Mouse (Mus musculus): ENCODE results near the gene Bahd1. TPM values are rescaled to one million over a fixed set of nuclear protein-coding genes. Genes with fewer than 3 reads are reported as not detected.

The Bahd1 gene
- polyA plus RNA-seq, 1 experiment from 2014 or later = 0.84 TPM

DNA sequence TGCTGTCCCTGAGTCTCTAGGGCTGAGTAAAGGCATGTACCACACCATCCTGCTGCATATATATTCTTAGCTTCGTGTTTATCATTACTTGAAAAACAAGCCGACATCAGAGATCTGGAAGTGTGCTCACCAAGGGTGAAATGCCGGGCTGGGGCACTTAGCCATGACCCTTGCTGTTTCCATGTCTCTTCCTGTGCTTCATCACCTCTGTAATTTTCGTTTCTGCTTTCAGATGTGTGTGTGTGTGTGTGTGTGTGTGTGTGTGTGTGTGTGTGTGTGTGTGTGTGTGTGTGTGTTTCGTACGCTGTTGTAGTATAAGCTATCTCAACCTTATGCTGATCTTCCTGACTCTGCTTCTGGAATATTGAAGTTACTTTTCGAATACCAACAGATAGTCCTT lies 41.2 kb downstream of the Bahd1 start:
- H3K4me3 ChIP-seq (ENCODE audit: low read depth, low read length) = no peak overlapping the region
- ATAC-seq (ENCODE audit: insufficient number of reproducible peaks, low FRiP score, low TSS enrichment, low read depth) (no peak), DNase-seq (ENCODE audit: low spot score) (no peak)
- no peaks in the 10 kb centered on the region for H3K36me3 ChIP-seq (ENCODE audit: control insufficient read depth, insufficient read depth, low read length)
- no peak overlapping the region for H3K4me2 ChIP-seq (ENCODE audit: low read depth, severe bottlenecking)
- WGBS = 83% methylated on average over 7 of the region's 7 CpGs
- H3K9ac ChIP-seq (ENCODE audit: low read length) = no peak overlapping the region
- no peak overlapping the region for H3K27ac ChIP-seq (replicated peaks; ENCODE audit: low read depth, low read length)
- H3K27me3 ChIP-seq (ENCODE audit: control insufficient read depth, insufficient read depth, low read length) = no peaks in the 10 kb centered on the region
- no peaks in the 10 kb centered on the region for H3K9me3 ChIP-seq (ENCODE audit: control insufficient read depth, low read length)
- H3K4me1 ChIP-seq (ENCODE audit: control insufficient read depth, insufficient read depth, low read length) = no peaks in the 10 kb centered on the region

DNA sequence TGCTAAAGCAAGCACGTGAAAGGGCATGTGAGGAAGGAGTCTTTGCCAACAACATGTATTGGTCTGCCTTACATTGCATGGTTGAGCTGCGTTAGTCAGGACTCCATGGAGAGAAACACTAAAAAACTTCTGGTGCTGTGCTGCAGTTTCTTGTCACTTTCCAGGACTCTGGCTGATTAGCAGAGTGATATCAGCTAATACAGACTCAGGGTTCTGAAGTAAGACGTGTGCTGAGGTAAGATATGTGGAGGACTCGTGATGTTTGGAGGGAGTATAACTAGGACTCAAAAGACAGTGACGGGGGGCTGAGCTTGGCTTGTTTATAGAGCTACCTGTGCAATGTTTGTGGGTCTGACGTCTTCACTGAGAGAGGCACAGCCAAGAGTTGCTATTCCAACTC lies 43.1 kb downstream of the Bahd1 start:
- no peaks in the 10 kb centered on the region for H3K9me3 ChIP-seq (ENCODE audit: control insufficient read depth, low read length)
- 91% methylated on average over 6 of the region's 6 CpGs for WGBS
- DNase-seq (ENCODE audit: low spot score) (no peak), ATAC-seq (ENCODE audit: insufficient number of reproducible peaks, low FRiP score, low TSS enrichment, low read depth) (no peak)
- H3K9ac ChIP-seq (ENCODE audit: low read length) = no peak overlapping the region
- H3K4me3 ChIP-seq (ENCODE audit: low read depth, low read length) = no peak overlapping the region
- no peak overlapping the region for H3K4me2 ChIP-seq (ENCODE audit: low read depth, severe bottlenecking)
- H3K27ac ChIP-seq (replicated peaks; ENCODE audit: low read depth, low read length) = no peak overlapping the region
- H3K36me3 ChIP-seq (ENCODE audit: control insufficient read depth, insufficient read depth, low read length) = no peaks in the 10 kb centered on the region
- H3K4me1 ChIP-seq (ENCODE audit: control insufficient read depth, insufficient read depth, low read length) = no peaks in the 10 kb centered on the region
- H3K27me3 ChIP-seq (ENCODE audit: control insufficient read depth, insufficient read depth, low read length) = no peaks in the 10 kb centered on the region

DNA sequence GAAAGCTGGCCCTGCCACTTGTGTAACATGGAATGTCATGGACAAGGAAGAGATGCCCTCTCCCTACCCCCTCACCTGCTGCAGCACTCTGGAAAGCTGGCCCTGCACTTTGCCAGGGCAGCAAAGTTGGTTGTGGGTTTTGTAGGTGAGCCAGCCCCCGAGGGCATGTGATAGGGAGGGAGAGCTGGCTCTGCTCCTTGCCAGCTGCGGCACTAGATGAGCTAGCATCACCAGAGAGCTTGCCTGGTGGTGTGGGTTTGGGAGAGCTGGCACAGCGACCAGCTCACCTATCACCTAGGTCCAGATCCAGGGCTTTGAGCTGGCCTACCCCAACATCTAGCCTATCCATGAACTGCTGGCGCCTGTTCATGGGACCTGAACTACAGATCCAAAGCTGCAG lies 48.6 kb downstream of the Bahd1 start:
- 78% methylated on average over 4 of the region's 4 CpGs for WGBS
- Histone ChIP-seq H3K4me1 (ENCODE audit: control insufficient read depth, insufficient read depth, low read length) (no peaks in the 10 kb centered on the region), H3K4me2 (ENCODE audit: low read depth, severe bottlenecking) (no peak overlapping the region), H3K9ac (ENCODE audit: low read length) (no peak overlapping the region), H3K36me3 (ENCODE audit: control insufficient read depth, insufficient read depth, low read length) (no peaks in the 10 kb centered on the region), H3K27ac (replicated peaks; ENCODE audit: low read depth, low read length) (no peak overlapping the region), H3K9me3 (ENCODE audit: control insufficient read depth, low read length) (no peaks in the 10 kb centered on the region), H3K27me3 (ENCODE audit: control insufficient read depth, insufficient read depth, low read length) (no peaks in the 10 kb centered on the region), H3K4me3 (ENCODE audit: low read depth, low read length) (no peak overlapping the region)
- DNase-seq (ENCODE audit: low spot score) (no peak), ATAC-seq (ENCODE audit: insufficient number of reproducible peaks, low FRiP score, low TSS enrichment, low read depth) (no peak)

DNA sequence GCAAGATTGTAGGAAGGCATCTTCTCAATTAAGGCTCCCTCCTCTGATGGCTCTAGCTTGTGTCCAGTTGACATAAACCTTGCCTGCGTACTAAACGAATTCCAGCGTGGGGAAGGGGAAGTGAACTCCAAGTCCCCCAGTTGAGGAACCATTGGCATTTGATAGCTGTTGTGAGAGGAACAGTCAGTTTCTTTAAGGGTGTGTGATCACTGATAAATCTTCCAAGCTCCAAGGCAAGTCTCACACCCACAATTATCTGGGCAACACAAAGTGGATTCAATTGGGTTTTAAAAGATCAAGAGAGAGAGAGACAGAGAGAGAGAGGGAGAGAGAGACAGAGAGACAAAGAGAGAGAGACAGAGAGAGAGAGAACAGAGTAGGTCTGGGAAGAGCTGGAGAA lies 49.5 kb downstream of the Bahd1 start:
- no peak overlapping the region for H3K27ac ChIP-seq (replicated peaks; ENCODE audit: low read depth, low read length)
- no peak overlapping the region for H3K9ac ChIP-seq (ENCODE audit: low read length)
- no peaks in the 10 kb centered on the region for H3K4me1 ChIP-seq (ENCODE audit: control insufficient read depth, insufficient read depth, low read length)
- ATAC-seq (ENCODE audit: insufficient number of reproducible peaks, low FRiP score, low TSS enrichment, low read depth) = no peak
- H3K9me3 ChIP-seq (ENCODE audit: control insufficient read depth, low read length) = no peaks in the 10 kb centered on the region
- H3K27me3 ChIP-seq (ENCODE audit: control insufficient read depth, insufficient read depth, low read length) = no peaks in the 10 kb centered on the region
- H3K4me2 ChIP-seq (ENCODE audit: low read depth, severe bottlenecking) = no peak overlapping the region
- DNase-seq (ENCODE audit: low spot score) = no peak
- no peak overlapping the region for H3K4me3 ChIP-seq (ENCODE audit: low read depth, low read length)
- no peaks in the 10 kb centered on the region for H3K36me3 ChIP-seq (ENCODE audit: control insufficient read depth, insufficient read depth, low read length)
- WGBS = 58% methylated on average over 3 of the region's 3 CpGs

DNA sequence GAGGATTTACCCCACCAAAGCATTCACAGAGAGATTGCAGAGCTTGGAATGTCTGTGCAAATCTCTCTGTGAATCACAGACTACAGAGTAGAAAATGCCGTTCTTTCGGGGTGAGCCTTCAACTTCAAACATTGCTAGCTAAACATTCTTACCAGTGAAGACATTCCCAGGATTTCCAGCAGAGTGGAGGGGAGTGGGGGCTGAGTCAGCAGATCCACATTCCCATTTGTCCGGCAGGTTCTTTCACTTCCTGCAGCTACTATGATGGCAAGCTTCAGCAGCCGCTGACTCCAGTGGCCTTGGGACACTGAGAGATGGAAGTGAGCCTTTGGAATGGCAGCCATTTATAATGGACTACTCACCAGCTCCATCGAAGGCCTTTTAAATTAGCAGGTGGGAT lies 56.3 kb downstream of the Bahd1 start:
- Histone ChIP-seq H3K27ac (replicated peaks; ENCODE audit: low read depth, low read length) (no peak overlapping the region), H3K9ac (ENCODE audit: low read length) (no peak overlapping the region), H3K4me2 (ENCODE audit: low read depth, severe bottlenecking) (no peak overlapping the region), H3K9me3 (ENCODE audit: control insufficient read depth, low read length) (no peaks in the 10 kb centered on the region), H3K4me3 (ENCODE audit: low read depth, low read length) (no peak overlapping the region), H3K36me3 (ENCODE audit: control insufficient read depth, insufficient read depth, low read length) (no peaks in the 10 kb centered on the region), H3K4me1 (ENCODE audit: control insufficient read depth, insufficient read depth, low read length) (no peaks in the 10 kb centered on the region), H3K27me3 (ENCODE audit: control insufficient read depth, insufficient read depth, low read length) (no peaks in the 10 kb centered on the region)
- 88% methylated on average over 5 of the region's 5 CpGs for WGBS
- no peak for DNase-seq (ENCODE audit: low spot score)
- ATAC-seq (ENCODE audit: insufficient number of reproducible peaks, low FRiP score, low TSS enrichment, low read depth) = no peak

DNA sequence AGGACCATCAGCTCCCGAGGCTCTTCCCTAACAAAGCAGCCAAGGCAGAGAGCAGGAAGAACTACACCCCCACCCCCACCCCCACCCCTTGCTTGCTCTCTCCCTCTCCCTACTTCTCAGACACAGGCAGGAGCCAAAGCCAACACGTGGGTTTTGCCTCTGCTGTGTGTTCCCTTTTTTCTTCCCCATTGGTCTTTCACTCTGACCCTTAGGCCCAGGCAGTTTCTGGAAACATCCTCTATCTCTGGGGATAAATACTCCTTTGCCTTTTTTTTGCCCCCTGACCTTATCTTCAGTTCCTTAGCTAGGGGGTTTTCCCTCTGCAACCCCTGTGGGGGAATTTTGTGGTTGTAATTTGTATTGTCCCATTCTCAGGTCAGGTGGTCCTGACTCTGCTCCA lies 59.5 kb downstream of the Bahd1 start:
- Histone ChIP-seq H3K4me3 (ENCODE audit: low read depth, low read length) (no peak overlapping the region), H3K27ac (replicated peaks; ENCODE audit: low read depth, low read length) (no peak overlapping the region), H3K4me2 (ENCODE audit: low read depth, severe bottlenecking) (no peak overlapping the region), H3K4me1 (ENCODE audit: control insufficient read depth, insufficient read depth, low read length) (no peaks in the 10 kb centered on the region), H3K9ac (ENCODE audit: low read length) (no peak overlapping the region), H3K9me3 (ENCODE audit: control insufficient read depth, low read length) (no peaks in the 10 kb centered on the region), H3K27me3 (ENCODE audit: control insufficient read depth, insufficient read depth, low read length) (no peaks in the 10 kb centered on the region), H3K36me3 (ENCODE audit: control insufficient read depth, insufficient read depth, low read length) (no peaks in the 10 kb centered on the region)
- DNase-seq (ENCODE audit: low spot score) (no peak), ATAC-seq (ENCODE audit: insufficient number of reproducible peaks, low FRiP score, low TSS enrichment, low read depth) (no peak)
- WGBS = 19% methylated on average over 2 of the region's 2 CpGs

DNA sequence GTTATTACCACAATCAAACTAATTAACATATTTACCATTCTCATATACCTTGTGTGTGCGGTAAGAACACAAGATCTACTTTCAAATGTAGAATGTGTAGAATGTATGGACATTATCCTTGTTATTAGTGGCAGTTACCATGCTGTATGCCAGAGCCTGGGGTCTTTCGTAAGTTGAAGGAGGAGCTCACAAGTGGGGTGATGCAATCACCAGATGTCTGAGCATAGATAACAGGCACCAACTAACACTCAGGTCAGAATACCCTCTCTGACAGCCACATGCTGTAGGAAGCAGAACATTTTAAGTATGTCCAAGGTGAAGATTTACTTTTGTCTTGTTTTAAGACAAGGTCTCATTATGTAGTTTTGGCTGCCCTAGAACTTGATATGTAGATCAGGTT lies 60.2 kb downstream of the Bahd1 start:
- H3K4me2 ChIP-seq (ENCODE audit: low read depth, severe bottlenecking) = no peak overlapping the region
- H3K9me3 ChIP-seq (ENCODE audit: control insufficient read depth, low read length) = no peaks in the 10 kb centered on the region
- no peak for ATAC-seq (ENCODE audit: insufficient number of reproducible peaks, low FRiP score, low TSS enrichment, low read depth)
- H3K9ac ChIP-seq (ENCODE audit: low read length) = no peak overlapping the region
- no peaks in the 10 kb centered on the region for H3K27me3 ChIP-seq (ENCODE audit: control insufficient read depth, insufficient read depth, low read length)
- H3K4me3 ChIP-seq (ENCODE audit: low read depth, low read length) = no peak overlapping the region
- H3K36me3 ChIP-seq (ENCODE audit: control insufficient read depth, insufficient read depth, low read length) = no peaks in the 10 kb centered on the region
- H3K27ac ChIP-seq (replicated peaks; ENCODE audit: low read depth, low read length) = no peak overlapping the region
- no peaks in the 10 kb centered on the region for H3K4me1 ChIP-seq (ENCODE audit: control insufficient read depth, insufficient read depth, low read length)
- DNase-seq (ENCODE audit: low spot score) = no peak
- 95% methylated on average over 2 of the region's 2 CpGs for WGBS

DNA sequence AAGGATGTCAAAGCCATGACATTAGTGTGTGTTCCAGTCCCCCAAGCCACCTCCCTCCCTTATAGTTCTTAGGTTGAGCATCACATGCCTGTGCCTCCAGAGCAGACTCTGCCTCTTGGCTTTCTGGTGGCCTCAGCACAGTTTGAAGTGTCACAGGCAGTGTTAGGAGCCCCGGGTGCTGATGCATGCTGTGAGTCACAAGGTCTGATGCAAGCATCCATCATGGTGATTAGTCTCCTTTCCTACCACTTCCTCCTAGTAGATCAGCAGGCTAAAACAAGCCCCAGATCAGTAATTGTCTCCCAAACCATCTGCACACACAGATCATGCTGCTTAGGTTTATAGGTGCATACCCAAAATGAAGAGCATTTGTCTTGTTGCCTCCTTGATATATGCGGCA lies 61.4 kb downstream of the Bahd1 start:
- Histone ChIP-seq H3K27me3 (ENCODE audit: control insufficient read depth, insufficient read depth, low read length) (no peaks in the 10 kb centered on the region), H3K9me3 (ENCODE audit: control insufficient read depth, low read length) (no peaks in the 10 kb centered on the region), H3K36me3 (ENCODE audit: control insufficient read depth, insufficient read depth, low read length) (no peaks in the 10 kb centered on the region), H3K4me1 (ENCODE audit: control insufficient read depth, insufficient read depth, low read length) (no peaks in the 10 kb centered on the region), H3K27ac (replicated peaks; ENCODE audit: low read depth, low read length) (no peak overlapping the region), H3K9ac (ENCODE audit: low read length) (no peak overlapping the region), H3K4me2 (ENCODE audit: low read depth, severe bottlenecking) (no peak overlapping the region), H3K4me3 (ENCODE audit: low read depth, low read length) (no peak overlapping the region)
- DNase-seq (ENCODE audit: low spot score) (no peak), ATAC-seq (ENCODE audit: insufficient number of reproducible peaks, low FRiP score, low TSS enrichment, low read depth) (no peak)
- WGBS = 43% methylated on average over 2 of the region's 2 CpGs

DNA sequence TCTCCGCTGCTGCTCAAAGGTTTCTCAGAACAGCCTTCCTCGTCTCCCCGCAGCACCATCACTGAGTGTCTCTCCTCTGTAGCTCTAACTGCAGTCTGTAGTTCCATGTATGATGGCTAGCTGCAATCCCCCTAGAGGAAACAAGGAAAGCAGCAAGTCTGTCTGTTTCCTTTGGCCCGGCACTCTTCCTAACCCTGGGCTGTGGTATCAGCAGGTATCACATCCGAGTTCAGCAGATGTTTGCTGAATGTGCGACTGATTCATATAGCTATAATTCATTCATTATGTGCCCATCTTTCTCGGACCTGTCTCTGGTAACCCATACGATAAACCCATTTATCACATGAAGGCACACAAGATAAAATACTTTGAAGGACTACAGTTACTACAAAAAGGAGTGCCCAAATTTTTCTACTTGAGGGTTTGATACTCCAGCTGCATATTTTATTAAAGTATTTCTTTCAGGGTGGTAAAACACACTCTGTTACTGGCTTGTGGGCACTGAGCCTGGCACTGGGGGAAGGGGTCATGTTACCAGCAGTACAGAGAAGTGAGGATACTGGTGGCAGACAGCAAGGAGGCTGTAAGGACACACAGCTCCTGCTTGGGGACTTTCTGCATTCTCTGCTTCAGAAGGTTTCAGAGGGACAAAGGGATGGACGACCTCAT lies 63.0 kb downstream of the Bahd1 start:
- no peak for DNase-seq (ENCODE audit: low spot score)
- Histone ChIP-seq H3K36me3 (ENCODE audit: control insufficient read depth, insufficient read depth, low read length) (no peaks in the 10 kb centered on the region), H3K4me2 (ENCODE audit: low read depth, severe bottlenecking) (no peak overlapping the region), H3K9ac (ENCODE audit: low read length) (no peak overlapping the region), H3K4me1 (ENCODE audit: control insufficient read depth, insufficient read depth, low read length) (no peaks in the 10 kb centered on the region), H3K27ac (replicated peaks; ENCODE audit: low read depth, low read length) (no peak overlapping the region), H3K9me3 (ENCODE audit: control insufficient read depth, low read length) (no peaks in the 10 kb centered on the region), H3K4me3 (ENCODE audit: low read depth, low read length) (no peak overlapping the region), H3K27me3 (ENCODE audit: control insufficient read depth, insufficient read depth, low read length) (no peaks in the 10 kb centered on the region)
- no peak for ATAC-seq (ENCODE audit: insufficient number of reproducible peaks, low FRiP score, low TSS enrichment, low read depth)
- 57% methylated on average over 9 of the region's 9 CpGs for WGBS

Data from limb, embryonic 11.5 days (tissue).